Mouse (Mus musculus) megakaryocyte, adult 5-6 weeks (primary cell): ENCODE results near the gene Gabre. TPM values are rescaled to one million over a fixed set of nuclear protein-coding genes. Genes with fewer than 3 reads are reported as not detected.

ENCODE experiments used
- ATAC-seq: 2 replicates; pipeline ENCODE4 v1.8.0; 2016; ENCODE audit warnings: mild to moderate bottlenecking, inconsistent platforms; ENCODE audit not compliant: poor library complexity, severe bottlenecking
- total RNA-seq, 2 experiments: library from RNA; stranded (forward) in 1 of 2; stranded (reverse) in 1 of 2; fragments of 153-499, 151-499 nt in 1 of 2; fragments of 221-1000, 200-1000 nt in 1 of 2; gene quantifications; 2 replicates each; pipeline versions ENCODE4 v1.2.3 to v1.2.4; 2015 to 2017

The Gabre gene
- total RNA-seq (2015) (not detected in 2 replicates), total RNA-seq (2017) (not detected in 2 replicates)

DNA sequence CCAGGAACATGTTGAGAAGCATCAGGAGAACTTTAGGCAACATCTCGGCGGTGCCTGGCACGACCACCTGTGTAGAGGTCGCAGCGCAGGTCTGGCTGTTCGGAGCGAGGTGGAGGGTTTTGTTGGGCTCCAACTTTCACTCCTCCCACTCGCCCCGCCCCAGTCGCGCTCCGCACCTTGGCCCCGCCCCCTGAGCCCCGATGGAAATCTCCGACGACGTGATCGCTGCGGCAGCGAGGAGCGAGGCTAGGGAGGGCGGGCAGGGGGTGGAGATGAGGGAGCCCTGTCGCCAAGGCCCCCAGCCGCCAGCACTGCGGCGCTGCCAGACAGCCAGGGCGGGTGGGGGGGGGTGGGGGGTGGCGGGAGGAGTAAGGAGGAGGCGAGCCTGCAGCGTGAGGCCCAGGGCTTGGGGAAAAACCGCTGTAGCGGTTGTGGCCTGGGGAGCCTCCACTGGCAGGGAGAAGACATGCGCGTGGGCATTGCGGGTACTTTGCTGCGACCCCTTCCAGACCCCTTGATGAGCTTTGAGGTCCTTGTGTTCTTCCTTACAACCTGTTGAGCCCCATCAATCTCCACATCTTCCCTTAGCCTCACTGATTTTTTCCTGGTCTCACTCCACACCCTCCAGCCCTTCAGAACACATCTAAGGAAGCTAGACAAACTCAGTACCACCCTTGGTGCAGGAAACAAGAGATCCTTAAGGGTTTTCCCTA, at the start of gene Gabre:
Gene Gabre (minus strand): TSS at position 145 of the 713 bp plus-strand sequence.
- no peak for ATAC-seq

DNA sequence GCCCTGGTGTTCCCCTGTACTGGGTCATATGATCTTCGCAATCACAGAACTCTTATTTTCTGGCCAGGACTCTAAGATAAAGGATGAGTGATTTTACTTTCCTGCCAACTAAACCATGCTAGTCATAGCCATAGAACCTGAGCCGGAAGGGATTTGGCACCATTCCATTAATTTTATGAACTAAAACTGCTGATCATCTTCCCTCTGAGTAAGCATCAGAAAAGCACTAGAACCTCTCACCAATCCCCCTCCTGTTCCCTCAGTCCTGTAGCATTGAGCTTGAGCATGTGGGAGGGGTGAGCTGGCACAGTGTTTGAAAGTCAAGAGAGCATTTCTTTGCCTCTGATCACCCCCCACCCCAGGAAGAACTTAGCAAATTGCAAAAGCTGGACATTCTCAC, 23.2 kb upstream of the Gabre start:
- ATAC-seq: no peak

DNA sequence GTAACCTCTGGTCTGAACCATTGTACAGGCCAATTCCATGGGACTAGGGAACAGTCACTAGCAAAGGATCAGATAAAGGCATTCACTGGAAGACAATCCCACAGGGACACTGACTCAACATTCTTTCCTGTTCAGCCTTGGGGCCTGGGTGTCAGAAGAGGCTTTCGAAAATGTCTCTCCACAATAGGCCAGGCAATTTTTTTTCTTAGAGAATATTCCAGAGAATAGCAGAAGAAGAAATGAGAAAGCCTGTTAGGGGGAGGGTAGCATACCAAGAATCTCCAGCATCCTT, 715 bp upstream of the Gabre start:
- no peak for ATAC-seq

DNA sequence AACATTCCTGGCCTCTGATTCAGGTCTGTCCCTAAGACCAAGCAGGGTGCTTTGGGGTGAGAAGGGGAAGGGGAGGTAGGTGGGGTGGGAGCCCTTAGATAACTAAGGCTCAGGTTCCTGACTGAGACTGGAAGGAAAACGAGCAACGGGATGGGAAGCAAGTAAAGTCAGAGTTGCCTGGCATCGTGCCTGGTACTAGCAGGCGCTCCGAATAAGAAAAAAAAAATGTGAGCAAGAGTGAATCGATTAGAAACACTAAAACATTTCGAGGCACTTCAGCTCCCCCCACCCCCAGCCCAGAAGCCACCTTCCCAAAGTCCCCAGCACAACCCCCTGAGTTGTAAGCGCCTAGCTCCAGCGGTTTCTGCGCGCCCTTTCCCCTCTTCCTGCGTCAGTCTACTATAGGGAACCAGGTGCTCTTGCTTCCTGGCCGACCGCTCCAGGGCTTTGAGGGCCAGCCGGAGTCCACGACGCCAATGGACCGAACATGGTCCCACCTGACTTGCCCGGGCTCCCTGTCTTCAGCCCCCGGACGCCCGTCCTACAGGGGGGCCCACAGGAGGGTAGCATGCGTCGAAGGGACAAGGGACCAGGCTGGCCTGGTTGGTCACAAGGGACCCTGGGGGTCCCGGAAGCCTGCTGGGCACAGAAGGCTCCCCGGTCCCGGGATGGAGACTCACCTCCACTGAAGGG, 491 bp downstream of the Gabre start:
- ATAC-seq: no peak

DNA sequence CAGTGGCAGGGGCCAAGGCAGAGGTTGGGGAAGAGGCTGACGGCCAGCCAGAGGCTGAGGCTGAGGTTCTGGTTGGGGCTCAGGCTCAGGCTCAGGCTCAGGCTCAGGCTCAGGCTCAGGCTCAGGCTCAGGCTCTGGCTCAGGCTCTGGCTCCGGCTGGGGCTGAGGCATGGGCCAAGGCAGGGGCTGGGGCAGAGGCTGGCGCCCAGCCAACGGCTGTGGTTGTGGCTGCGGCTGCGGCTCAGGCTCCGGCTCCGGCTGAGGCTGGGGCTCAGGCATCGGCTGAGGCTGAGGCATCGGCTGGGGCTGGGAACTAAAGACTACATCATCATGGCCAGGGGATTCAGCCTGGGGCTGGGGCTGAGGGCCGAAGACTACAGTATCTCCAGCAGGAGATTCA, 4.0 kb downstream of the Gabre start:
- no peak for ATAC-seq

DNA sequence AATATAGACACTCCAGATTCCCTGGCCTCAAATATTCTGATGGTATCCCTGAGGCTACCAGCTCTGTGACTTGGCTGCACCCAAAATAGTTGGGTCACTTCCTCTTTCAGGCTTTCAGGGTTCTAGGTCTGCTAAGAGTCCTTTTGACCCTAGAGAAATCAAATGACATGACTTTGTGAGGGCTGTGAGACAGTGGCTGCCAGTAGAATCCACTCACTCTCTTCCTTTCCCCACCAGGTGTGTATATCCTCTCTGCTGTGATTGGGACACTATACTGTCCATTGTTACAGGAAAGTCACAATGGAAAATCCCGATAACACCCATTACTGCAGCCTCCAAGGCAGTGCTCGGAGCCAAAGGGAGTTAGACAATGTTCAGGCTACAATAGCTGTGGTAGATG, 52.9 kb downstream of the Gabre start, which contains the start of gene Magea4:
Gene Magea4 (plus strand): TSS at position 301 of the 400 bp plus-strand sequence.
- ATAC-seq: no peak

Other genes with a start within 250 kb of the Gabre start
- not detected in 2 replicates for gene Magea4, start 52.8 kb downstream of the Gabre start, total RNA-seq (2015)
- gene Magea4, start 52.8 kb downstream of the Gabre start, total RNA-seq (2017): not detected in 2 replicates
- gene Magea10, start 112.1 kb upstream of the Gabre start, total RNA-seq (2015): not detected in 2 replicates
- gene Magea10, start 112.1 kb upstream of the Gabre start, total RNA-seq (2017): not detected in 2 replicates